Mouse (Mus musculus): ENCODE data around the gene Psma6.

The Psma6 gene

DNA sequence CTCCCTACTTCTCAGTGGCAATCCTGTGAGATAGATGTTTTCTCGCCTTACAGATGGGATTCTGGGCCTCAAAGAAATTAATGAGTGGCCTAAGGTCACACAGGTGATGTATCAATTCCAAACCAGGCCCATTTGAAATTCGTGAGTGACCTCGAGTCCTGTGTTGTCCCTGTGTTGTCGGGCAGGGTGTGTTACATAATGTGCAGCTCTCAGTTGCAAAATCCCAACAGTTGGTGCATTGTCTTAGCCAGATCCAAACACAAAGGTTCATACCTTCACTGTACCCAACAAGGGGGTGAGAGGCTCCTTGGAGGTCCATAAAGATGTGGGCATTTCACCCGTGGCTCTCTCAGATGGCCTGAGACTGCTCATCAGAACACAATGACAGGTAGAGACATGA is 56.4 kb downstream of the Psma6 start:
- no peak for DNase-seq

DNA sequence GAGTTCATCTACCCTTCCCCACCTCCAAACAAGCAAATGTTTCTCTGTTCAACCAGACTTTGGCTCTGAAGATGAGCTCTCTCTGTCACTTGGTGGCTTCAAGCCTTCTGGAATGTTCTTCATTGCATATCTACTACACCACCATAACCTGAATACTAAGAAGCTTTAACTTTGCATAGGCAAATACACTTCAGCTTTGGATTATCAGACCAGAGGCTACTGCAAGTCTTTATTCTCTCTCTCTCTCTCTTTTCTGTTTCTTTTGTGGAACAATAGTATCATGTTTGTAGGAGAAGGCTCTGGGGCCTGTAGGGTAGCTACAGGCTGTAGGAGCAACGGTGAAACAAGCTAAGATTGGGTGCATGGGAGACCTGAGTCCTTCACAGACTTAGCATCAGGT is 58.2 kb downstream of the Psma6 start:
- DNase-seq = no peak

GRCm38 (mm10) chr12:55442861-55443850 is 59.1 kb downstream of the Psma6 start:
- DNase-seq = peak; percentile 87

- DNase-seq = no peak
These were observed 60.0 kb downstream of the Psma6 start for GRCm38 (mm10) chr12:55444031-55444451.

- no peak for DNase-seq
These were observed 61.6 kb downstream of the Psma6 start for GRCm38 (mm10) chr12:55445583-55445982.

GRCm38 (mm10) chr12:55446366-55446745 is 62.3 kb downstream of the Psma6 start:
- no peak for DNase-seq

DNA sequence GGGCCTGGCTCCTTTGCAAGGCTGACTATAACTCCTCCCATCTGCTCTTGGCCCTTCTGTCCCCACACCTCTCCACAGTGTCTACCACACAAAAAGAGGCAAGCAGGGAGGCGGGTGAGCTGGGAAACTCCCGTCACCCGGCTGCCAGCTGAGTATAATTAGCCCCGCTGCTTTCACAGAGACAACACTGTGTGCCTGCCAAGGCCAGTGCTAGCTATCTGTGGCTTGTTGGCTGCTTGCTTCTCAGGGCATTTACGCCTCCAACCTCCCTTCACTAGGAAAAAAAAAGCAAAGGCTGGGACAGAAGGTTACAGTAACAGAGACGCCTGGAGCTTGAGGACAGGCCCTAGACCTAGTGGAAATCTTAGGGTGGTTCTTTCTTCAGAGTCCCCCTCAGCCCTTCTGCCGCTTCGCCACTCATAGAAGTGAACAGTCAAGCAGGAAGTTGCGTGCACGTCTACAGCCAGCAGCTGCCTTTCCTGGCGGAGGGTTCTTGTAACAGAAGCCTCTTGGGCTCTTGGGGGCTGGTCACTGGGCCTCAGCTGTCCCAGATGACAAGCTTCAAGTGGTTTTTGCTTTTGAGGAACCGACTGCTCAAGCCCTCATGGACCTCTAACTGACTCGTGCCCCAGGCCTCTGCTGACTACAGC is 62.8 kb downstream of the Psma6 start:
- DNase-seq = peak; percentile 75

DNA sequence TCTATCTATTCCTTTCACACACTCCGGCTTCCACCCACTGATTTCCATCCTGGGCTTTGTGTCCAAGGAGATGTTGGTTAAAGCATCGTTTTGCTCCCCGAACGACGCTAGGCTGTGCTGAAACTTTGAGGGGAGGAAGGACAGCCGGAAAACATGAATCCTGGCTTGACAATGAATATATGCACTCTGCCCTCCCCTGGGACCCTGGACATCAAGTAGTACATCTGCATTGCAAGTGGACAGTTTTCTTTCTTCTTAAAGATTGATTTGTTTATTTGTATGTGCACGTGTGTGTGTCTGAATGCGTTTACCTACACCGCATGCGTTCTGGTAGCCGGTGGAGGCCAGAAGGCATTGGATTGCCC is 63.4 kb downstream of the Psma6 start:
- DNase-seq = no peak

- no peak for DNase-seq
These were observed 64.4 kb downstream of the Psma6 start for GRCm38 (mm10) chr12:55448457-55448856.

DNA sequence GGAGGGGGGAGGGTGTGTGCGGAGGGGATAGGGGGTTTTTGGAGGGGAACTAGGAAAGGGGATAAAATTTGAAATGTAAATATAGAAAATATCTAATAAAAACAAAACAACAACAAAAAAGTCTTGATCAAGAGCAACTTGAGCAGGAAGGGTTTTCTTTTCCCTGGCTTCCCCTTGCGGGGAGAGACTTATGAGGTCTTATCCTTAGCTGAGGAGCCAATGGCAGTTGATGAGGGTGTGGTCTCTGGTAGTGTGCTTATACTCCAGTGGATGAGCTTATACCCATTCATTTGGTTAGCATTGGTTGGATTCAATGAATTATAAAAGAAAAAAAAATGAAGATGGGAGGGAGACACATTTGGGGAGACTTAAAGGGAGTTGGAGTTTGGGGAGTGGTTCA is 65.0 kb downstream of the Psma6 start:
- DNase-seq = no peak

DNA sequence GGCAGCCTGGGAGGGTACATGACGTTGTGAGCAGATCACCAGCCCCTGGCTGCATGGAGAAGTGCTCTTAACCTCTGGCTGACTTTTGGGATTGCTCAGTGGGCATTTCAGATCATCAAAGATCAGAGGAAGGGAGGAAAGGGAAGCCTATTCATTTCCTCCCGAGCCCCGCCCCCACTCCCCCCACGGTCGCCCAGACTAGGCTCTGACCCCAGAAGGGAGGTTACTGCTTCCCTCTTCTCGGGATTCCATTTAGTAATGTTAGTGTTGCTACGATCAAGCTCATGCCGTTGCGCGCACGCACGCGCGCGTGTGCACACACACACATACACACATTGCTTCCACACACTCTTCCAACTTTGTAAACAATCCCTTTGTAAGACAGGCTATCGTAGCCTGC is 66.4 kb downstream of the Psma6 start:
- DNase-seq = no peak

GRCm38 (mm10) chr12:55452839-55453238 is 68.8 kb downstream of the Psma6 start:
- DNase-seq = no peak

GRCm38 (mm10) chr12:55453924-55454323 is 69.9 kb downstream of the Psma6 start:
- DNase-seq = no peak

GRCm38 (mm10) chr12:55455206-55455605 is 71.2 kb downstream of the Psma6 start:
- DNase-seq = no peak

DNA sequence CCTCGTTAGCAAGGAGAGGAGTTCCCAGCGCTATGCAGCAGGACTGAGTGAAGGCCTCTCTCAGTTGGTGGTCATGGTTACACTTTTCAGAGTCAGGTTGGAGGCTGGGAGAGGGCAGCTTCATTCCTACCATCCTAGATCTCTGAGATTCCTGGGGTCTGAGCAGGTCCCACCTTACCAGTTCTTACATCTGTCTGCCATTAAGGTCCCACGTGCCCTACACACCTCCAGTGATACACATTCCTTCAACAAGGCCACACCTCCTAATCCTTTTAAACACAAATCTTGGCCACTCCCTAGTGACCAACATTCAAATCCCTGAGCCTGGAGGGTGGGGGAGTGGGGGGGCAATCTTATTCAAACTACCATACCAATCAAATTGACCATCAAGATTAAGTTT is 72.1 kb downstream of the Psma6 start:
- DNase-seq = no peak

GRCm38 (mm10) chr12:55456893-55457292 is 72.9 kb downstream of the Psma6 start:
- DNase-seq = no peak

DNA sequence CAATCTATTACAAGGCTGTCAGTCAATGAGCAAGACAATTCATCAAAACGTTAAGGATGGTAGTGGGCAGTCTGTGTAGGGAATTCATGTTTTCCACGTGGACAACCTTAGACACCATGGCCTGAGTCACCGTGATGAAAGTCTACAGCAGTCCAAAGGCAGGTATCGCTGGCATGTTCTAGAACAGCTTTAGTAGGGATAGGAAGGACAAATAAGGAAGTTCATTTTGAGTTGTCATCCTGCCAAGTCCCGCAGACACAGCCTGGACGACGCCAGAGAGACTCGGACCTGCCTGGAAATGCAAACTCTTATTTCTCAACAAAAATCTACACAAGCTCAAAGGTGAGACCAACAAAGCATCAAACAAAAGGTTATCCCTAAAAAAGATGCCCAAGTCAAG is 75.7 kb downstream of the Psma6 start:
- no peak for DNase-seq

DNA sequence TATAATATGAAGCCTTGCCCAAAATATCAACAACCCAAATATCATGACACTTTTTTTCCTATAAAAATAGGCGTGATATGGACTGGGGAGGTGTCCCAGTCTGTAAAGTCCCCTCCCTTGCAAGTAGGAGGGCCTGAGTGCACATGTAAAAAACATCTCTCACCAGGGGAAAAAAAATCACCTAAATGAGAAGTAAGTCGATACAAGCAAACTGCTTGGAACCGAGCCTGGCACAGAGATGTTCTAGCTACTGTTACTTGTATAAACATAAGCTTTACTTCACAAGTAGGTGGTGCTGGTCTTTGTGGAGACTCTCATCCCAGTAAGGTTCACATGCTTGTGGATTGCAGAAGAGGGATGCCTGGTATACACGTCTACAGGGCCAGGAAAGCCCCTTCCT is 76.9 kb downstream of the Psma6 start:
- DNase-seq = no peak

- no peak for DNase-seq
These were observed 77.7 kb downstream of the Psma6 start for GRCm38 (mm10) chr12:55461767-55462166.

GRCm38 (mm10) chr12:55462456-55462855 is 78.4 kb downstream of the Psma6 start:
- DNase-seq = no peak

DNA sequence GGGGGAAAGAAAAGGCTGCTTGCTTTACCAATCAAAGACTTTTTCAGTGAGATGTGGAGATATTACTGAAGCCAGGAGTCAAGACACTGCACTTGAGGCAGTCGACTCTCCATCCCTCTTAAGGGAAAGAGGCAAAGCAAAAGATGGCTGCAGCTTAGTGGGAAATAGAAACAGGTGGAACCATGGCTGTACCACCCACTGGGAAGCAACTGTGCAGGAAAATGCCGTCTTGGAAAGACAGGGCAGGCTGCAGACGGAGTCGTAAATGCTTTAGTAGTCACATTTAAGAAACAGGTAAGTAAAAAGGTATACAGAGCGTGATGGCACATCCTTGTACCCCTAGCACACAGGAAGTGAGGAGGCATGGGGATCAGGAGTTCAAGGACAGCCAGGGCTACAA is 79.1 kb downstream of the Psma6 start:
- no peak for DNase-seq

GRCm38 (mm10) chr12:55463992-55464845 is 80.2 kb downstream of the Psma6 start:
- DNase-seq = peak; percentile 91

DNA sequence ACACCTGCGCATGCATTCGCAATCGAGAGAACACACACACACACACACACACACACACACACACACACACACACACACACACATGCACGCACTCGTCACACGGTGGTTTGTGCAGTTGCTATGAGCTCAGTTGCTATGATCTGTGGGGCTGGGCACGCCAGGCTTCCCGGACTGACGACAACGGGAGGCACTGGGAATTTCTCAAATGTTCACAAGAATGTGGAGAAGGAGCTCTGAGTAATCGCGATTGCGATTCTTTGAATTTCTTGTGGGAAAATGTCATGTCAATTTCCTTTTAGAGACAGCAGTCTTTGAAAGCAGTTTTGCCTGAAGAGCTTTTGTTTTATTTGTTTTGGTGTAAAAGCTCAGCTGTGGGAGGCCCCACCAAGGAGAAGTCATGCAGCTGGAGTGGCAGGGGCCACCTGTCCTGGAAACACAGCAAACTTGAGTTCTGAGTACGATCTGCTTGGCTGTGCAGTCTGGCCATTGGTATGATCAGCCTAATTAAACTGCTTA is 80.9 kb downstream of the Psma6 start:
- no peak for DNase-seq
